ENCODE assay signal across 20 mouse cellular contexts in the genomic region with DNA sequence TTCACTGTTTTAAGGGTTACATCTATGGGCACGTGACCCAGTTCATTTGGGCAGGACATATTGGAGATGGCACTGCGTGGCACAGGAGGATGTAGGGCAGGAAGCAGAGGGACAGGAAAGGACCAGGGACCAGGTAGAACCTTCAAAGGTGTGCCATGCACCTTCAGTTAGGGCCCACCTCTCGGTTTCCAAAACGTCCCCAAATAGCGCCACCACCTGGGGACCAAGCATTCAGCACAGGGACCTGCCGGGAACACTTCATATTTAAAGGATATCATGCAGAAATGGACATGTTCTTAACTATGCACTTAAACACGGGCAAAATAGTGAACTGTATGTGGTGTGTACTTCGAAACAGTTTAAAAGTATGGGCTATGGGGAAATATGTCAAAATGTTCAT. TPM values are rescaled to one million over a fixed set of nuclear protein-coding genes. Genes with fewer than 3 reads are reported as not detected.
DNase-seq lines count a peak whose midpoint lies in the region; ATAC-seq and TF ChIP-seq lines count a peak whose summit lies in the region.
"Had no signal": no experiment of that assay in that cellular context is flagged by ENCODE, and none has a peak within 500 bp of the region (broad histone marks: within the 10 kb centered on the region; RNA-seq: fewer than 3 reads in every experiment).

No protein-coding gene starts in this region.

- no peak for ATAC-seq in forebrain, postnatal 0 days
- no peak for ATAC-seq in forebrain, embryonic 11.5 days (replicated peaks; ENCODE audit: low FRiP score)
- ATAC-seq in liver, embryonic 12.5 days = no peak
- ATAC-seq: forebrain, embryonic 14.5 days had no signal

- H3K4me3 ChIP-seq in forebrain, postnatal 0 days (ENCODE audit: low read depth, low read length) = no peak overlapping the region
- H3K4me3 ChIP-seq in forebrain, embryonic 11.5 days (ENCODE audit: low read depth, low read length) = no peak overlapping the region
- no peak overlapping the region for H3K4me3 ChIP-seq in liver, adult 2 months (ENCODE audit: insufficient read depth, low read depth, low read length)
- no peak overlapping the region for H3K4me3 ChIP-seq in liver, embryonic 12.5 days
- H3K4me3 ChIP-seq in thymus, adult 2 months (ENCODE audit: control insufficient read depth, insufficient read depth, low read length) = no peak overlapping the region
- H3K4me3 ChIP-seq: erythroblast, embryonic 14.5 days; heart, embryonic 10.5 days; limb, embryonic 13.5 days; lung, embryonic 15.5 days had no signal

- H3K9me3 ChIP-seq in forebrain, postnatal 0 days (ENCODE audit: low read length) = no peaks in the 10 kb centered on the region
- H3K9me3 ChIP-seq in forebrain, embryonic 11.5 days (ENCODE audit: control insufficient read depth, low read length) = no peaks in the 10 kb centered on the region
- H3K9me3 ChIP-seq in liver, embryonic 12.5 days (replicated peaks) = no peaks in the 10 kb centered on the region
- H3K9me3 ChIP-seq: heart, embryonic 10.5 days; limb, embryonic 13.5 days; lung, embryonic 15.5 days had no signal

- no peaks in the 10 kb centered on the region for H3K36me3 ChIP-seq in forebrain, postnatal 0 days (ENCODE audit: insufficient read depth)
- no peaks in the 10 kb centered on the region for H3K36me3 ChIP-seq in forebrain, embryonic 11.5 days (ENCODE audit: control insufficient read depth, insufficient read depth, low read length)
- H3K36me3 ChIP-seq in liver, adult 2 months (ENCODE audit: control insufficient read depth, insufficient read depth, low read length) = no peaks in the 10 kb centered on the region
- H3K36me3 ChIP-seq in liver, embryonic 12.5 days = no peaks in the 10 kb centered on the region
- H3K36me3 ChIP-seq in thymus, adult 2 months (ENCODE audit: control insufficient read depth, insufficient read depth, low read length) = no peaks in the 10 kb centered on the region
- H3K36me3 ChIP-seq: heart, embryonic 10.5 days; limb, embryonic 13.5 days; lung, embryonic 15.5 days had no signal

- no peaks in the 10 kb centered on the region for H3K27me3 ChIP-seq in forebrain, postnatal 0 days (ENCODE audit: insufficient read depth, low read length)
- no peaks in the 10 kb centered on the region for H3K27me3 ChIP-seq in forebrain, embryonic 11.5 days (ENCODE audit: control insufficient read depth, insufficient read depth, low read length)
- H3K27me3 ChIP-seq in liver, adult 2 months (ENCODE audit: control insufficient read depth, insufficient read depth, low read length) = no peaks in the 10 kb centered on the region
- H3K27me3 ChIP-seq in liver, embryonic 12.5 days (replicated peaks) = no peaks in the 10 kb centered on the region; the same call in 1 of the 2 replicates
- H3K27me3 ChIP-seq in thymus, adult 2 months (ENCODE audit: control insufficient read depth, insufficient read depth, low read length) = no peaks in the 10 kb centered on the region
- H3K27me3 ChIP-seq: limb, embryonic 13.5 days; lung, embryonic 15.5 days had no signal

- H3K4me2 ChIP-seq in forebrain, postnatal 0 days (ENCODE audit: low read depth) = no peak overlapping the region
- H3K4me2 ChIP-seq in forebrain, embryonic 11.5 days (ENCODE audit: low read depth, low read length, severe bottlenecking) = no peak overlapping the region
- H3K4me2 ChIP-seq in liver, embryonic 12.5 days = no peak overlapping the region
- H3K4me2 ChIP-seq: limb, embryonic 13.5 days; lung, embryonic 15.5 days had no signal

- H3K79me2 ChIP-seq in liver, adult 2 months (ENCODE audit: control insufficient read depth, insufficient read depth, low read length) = no peaks in the 10 kb centered on the region

- peak; percentile 16; the same call in 1 of the 2 replicates for TF ChIP-seq CTCF in forebrain, postnatal 0 days (IDR thresholded peaks at IDR 0.05; ENCODE audit: low read depth)
- TF ChIP-seq CTCF in liver, adult 2 months (IDR thresholded peaks at IDR 0.05; ENCODE audit: low read depth, low read length) = peak; percentile 47
- no peak for TF ChIP-seq CTCF in thymus, adult 2 months (IDR thresholded peaks at IDR 0.05; ENCODE audit: borderline replicate concordance, control insufficient read depth, extremely low read depth, insufficient read depth, low read length, poor library complexity)

- 55% methylated on average over 8 of the region's 8 CpGs for WGBS in forebrain, postnatal 0 days
- 54% methylated on average over 8 of the region's 8 CpGs for WGBS in forebrain, embryonic 11.5 days
- 44% methylated on average over 8 of the region's 8 CpGs for WGBS in liver, adult 2 months
- WGBS in liver, embryonic 12.5 days (ENCODE audit: insufficient replicate concordance) = 41% methylated on average over 8 of the region's 8 CpGs
- 65% methylated on average over 8 of the region's 8 CpGs for WGBS in thymus, adult 2 months

- H3K4me1 ChIP-seq in forebrain, postnatal 0 days (ENCODE audit: insufficient read depth) = no peaks in the 10 kb centered on the region
- peaks cover 11% of the 10 kb centered on the region; the same call in 1 of the 2 replicates for H3K4me1 ChIP-seq in forebrain, embryonic 11.5 days (replicated peaks; ENCODE audit: control insufficient read depth, insufficient read depth, low read length)
- no peaks in the 10 kb centered on the region for H3K4me1 ChIP-seq in liver, adult 2 months (ENCODE audit: control insufficient read depth, insufficient read depth, low read length)
- H3K4me1 ChIP-seq in liver, embryonic 12.5 days = no peaks in the 10 kb centered on the region; the same call in 1 of the 2 replicates
- H3K4me1 ChIP-seq in thymus, adult 2 months (replicated peaks; ENCODE audit: control insufficient read depth, insufficient read depth, low read length) = peaks cover 9% of the 10 kb centered on the region

- TF ChIP-seq POLR2A in liver, adult 2 months (IDR thresholded peaks at IDR 0.05; ENCODE audit: extremely low read depth, insufficient read depth, low read length) = no peak
- TF ChIP-seq POLR2A in thymus, adult 2 months (IDR thresholded peaks at IDR 0.05; ENCODE audit: control insufficient read depth, extremely low read depth, insufficient read depth, low read length, poor library complexity) = no peak

- no peak overlapping the region for H3K9ac ChIP-seq in forebrain, postnatal 0 days
- H3K9ac ChIP-seq in forebrain, embryonic 11.5 days (ENCODE audit: low read length) = no peak overlapping the region
- H3K9ac ChIP-seq in liver, adult 2 months (ENCODE audit: low read depth, low read length) = no peak overlapping the region
- no peak overlapping the region for H3K9ac ChIP-seq in liver, embryonic 12.5 days
- H3K9ac ChIP-seq: limb, embryonic 13.5 days; lung, embryonic 15.5 days had no signal

- DNase-seq in forebrain, postnatal 0 days = no peak
- DNase-seq in forebrain, embryonic 11.5 days (ENCODE audit: low spot score) = no peak
- no peak for DNase-seq in liver, adult 2 months (ENCODE audit: extremely low read depth, low read depth, low spot score)
- peak; percentile 58 for DNase-seq in thymus, postnatal 4 days
- DNase-seq in thymus, adult 2 months = no peak
- DNase-seq in right cerebral cortex, postnatal 36 days (ENCODE audit: low spot score in 2 of 2) = no peak
- DNase-seq: cerebellum, adult 9-10 months; kidney, adult 9 months; kidney, postnatal 4 days; midbrain, embryonic 14.5 days; right cerebral cortex, postnatal 4 days; thymus, postnatal 14 days had no signal

- no peak overlapping the region for H3K27ac ChIP-seq in forebrain, postnatal 0 days (ENCODE audit: low read depth, low read length)
- no peak overlapping the region for H3K27ac ChIP-seq in forebrain, embryonic 11.5 days (ENCODE audit: low read depth, low read length)
- no peak overlapping the region for H3K27ac ChIP-seq in liver, adult 2 months (replicated peaks; ENCODE audit: insufficient read depth, low read depth, low read length)
- H3K27ac ChIP-seq in liver, embryonic 12.5 days = no peak overlapping the region
- no peak overlapping the region for H3K27ac ChIP-seq in thymus, adult 2 months (ENCODE audit: control insufficient read depth, insufficient read depth, low read length)
- H3K27ac ChIP-seq: limb, embryonic 13.5 days; lung, embryonic 15.5 days had no signal

RNA-seq across cellular contexts. Expression of gene Eif2b2, which starts 15.2 kb away (rescaled TPM):
- total RNA-seq in forebrain, postnatal 0 days (2014; rRNA removed) = 65.5 and 69.0 TPM in 2 replicates
- 78.3 and 86.9 TPM in 2 replicates for polyA plus RNA-seq in forebrain, postnatal 0 days (2015; fragmentation: Nextera tagmentation; extraction: Ambion mirVana)
- 98.9 and 109 TPM in 2 replicates for polyA plus RNA-seq in forebrain, embryonic 11.5 days (2014; fragmentation: Nextera tagmentation; extraction: Ambion mirVana)
- 17.9 and 23.1 TPM in 2 replicates for total RNA-seq in liver, adult 2 months (2014; rRNA removed)
- polyA plus RNA-seq in liver, adult 2 months (2012; rRNA removed) = 37.0 and 54.8 TPM in 2 replicates
- polyA plus RNA-seq in liver, embryonic 12.5 days (2016; fragmentation: Nextera tagmentation; extraction: Ambion mirVana) = 53.4 and 60.9 TPM in 2 replicates
- polyA plus RNA-seq in thymus, adult 2 months (2012; rRNA removed) = 191 and 250 TPM in 2 replicates

RNA-seq across cellular contexts. Expression of gene Pgf, which starts 26.5 kb away (rescaled TPM):
- total RNA-seq in forebrain, postnatal 0 days (2014; rRNA removed) = 5.3 and 7.8 TPM in 2 replicates
- 7.6 and 8.9 TPM in 2 replicates for polyA plus RNA-seq in forebrain, postnatal 0 days (2015; fragmentation: Nextera tagmentation; extraction: Ambion mirVana)
- 3.1 and 3.7 TPM in 2 replicates for polyA plus RNA-seq in forebrain, embryonic 11.5 days (2014; fragmentation: Nextera tagmentation; extraction: Ambion mirVana)
- not detected in 2 replicates for total RNA-seq in liver, adult 2 months (2014; rRNA removed)
- polyA plus RNA-seq in liver, adult 2 months (2012; rRNA removed) = not detected in 2 replicates
- 0.97 and 1.6 TPM in 2 replicates for polyA plus RNA-seq in liver, embryonic 12.5 days (2016; fragmentation: Nextera tagmentation; extraction: Ambion mirVana)
- 1.3 and 2.1 TPM in 2 replicates for polyA plus RNA-seq in thymus, adult 2 months (2012; rRNA removed)
- total RNA-seq: common myeloid progenitor, adult 5-6 weeks; neutrophil, adult 5-6 weeks had no signal
- polyA plus RNA-seq: erythroblast, embryonic 14.5 days had no signal

RNA-seq across cellular contexts. Expression of gene Rps6kl1, which starts 53.0 kb away (rescaled TPM):
- 32.9 and 33.8 TPM in 2 replicates for total RNA-seq in forebrain, postnatal 0 days (2014; rRNA removed)
- 28.9 and 31.6 TPM in 2 replicates for polyA plus RNA-seq in forebrain, postnatal 0 days (2015; fragmentation: Nextera tagmentation; extraction: Ambion mirVana)
- polyA plus RNA-seq in forebrain, embryonic 11.5 days (2014; fragmentation: Nextera tagmentation; extraction: Ambion mirVana) = 1.9 and 2.8 TPM in 2 replicates
- total RNA-seq in liver, adult 2 months (2014; rRNA removed) = 0.28 and 0.34 TPM in 2 replicates
- 0.39 and 0.48 TPM in 2 replicates for polyA plus RNA-seq in liver, adult 2 months (2012; rRNA removed)
- 0.57 and 0.60 TPM in 2 replicates for polyA plus RNA-seq in liver, embryonic 12.5 days (2016; fragmentation: Nextera tagmentation; extraction: Ambion mirVana)
- 3.7 and 11.4 TPM in 2 replicates for polyA plus RNA-seq in thymus, adult 2 months (2012; rRNA removed)
- total RNA-seq: common myeloid progenitor, adult 5-6 weeks; neutrophil, adult 5-6 weeks had no signal
